Mouse (Mus musculus) megakaryocyte, embryonic 14.5 days (primary cell): ENCODE results near the gene Armc8. TPM values are rescaled to one million over a fixed set of nuclear protein-coding genes. Genes with fewer than 3 reads are reported as not detected.
A peak's percentile ranks its signal among the peaks of the same experiment; 100 is the strongest.

Source experiments
- H3K27me3 ChIP-seq: replicated peaks from 2 replicates; pipeline ENCODE3; 2012; ENCODE audit warnings: inconsistent platforms
- H3K36me3 ChIP-seq: replicated peaks from 2 replicates; pipeline ENCODE3; 2012; ENCODE audit warnings: low read length, inconsistent platforms, mixed read lengths
- H3K4me1 ChIP-seq: 2 replicates; pipeline ENCODE4 v1.6.1; 2012; ENCODE audit warnings: inconsistent platforms
- H3K4me3 ChIP-seq: replicated peaks from 2 replicates; pipeline ENCODE3; 2012; ENCODE audit warnings: moderate library complexity, mild to moderate bottlenecking, inconsistent platforms
- H3K9me3 ChIP-seq: 2 replicates; pipeline ENCODE4 v1.6.1; 2012; ENCODE audit warnings: inconsistent platforms
- FLI1 ChIP-seq: IDR thresholded peaks from 2 replicates; pipeline ENCODE4 v1.6.1; 2012; ENCODE audit warnings: low read length, inconsistent platforms, mixed read lengths
- GATA1 ChIP-seq: IDR thresholded peaks from 3 replicates; pipeline ENCODE4 v1.6.1; 2012; ENCODE audit warnings: mixed read lengths, low read length, inconsistent platforms, borderline replicate concordance
- polyA plus RNA-seq: library from polyadenylated mRNA; stranded (reverse); fragments of >175 nt; gene quantifications from 2 replicates; pipeline ENCODE4 v1.2.3, GENCODE M21; 2012; ENCODE audit warnings: low replicate concordance; ENCODE audit not compliant: insufficient read depth

Gene Armc8
- polyA plus RNA-seq, 1 experiment, result 1.1 TPM

DNA sequence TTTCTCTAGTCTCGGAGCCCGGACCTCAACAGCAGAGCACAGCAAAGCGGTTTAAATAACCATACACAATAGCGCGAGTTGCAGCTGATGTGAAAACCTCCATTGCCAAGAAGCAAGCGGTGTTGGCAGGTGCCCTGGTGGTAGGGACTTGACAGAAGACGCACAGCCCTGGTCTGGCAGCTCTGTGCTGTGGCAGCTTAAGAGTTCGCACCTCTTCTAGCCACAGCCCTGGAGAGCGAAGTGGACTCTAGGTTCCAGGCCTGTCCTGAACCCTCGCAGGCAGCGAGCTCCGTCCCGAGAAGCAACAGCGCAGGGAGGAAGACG is 714 bp downstream of the Armc8 start:
- no peaks in the 10 kb centered on the region for H3K27me3 ChIP-seq
- H3K4me3 ChIP-seq, result peak overlapping the region; percentile 92
- peaks cover 37% of the 10 kb centered on the region for H3K4me1 ChIP-seq
- H3K36me3 ChIP-seq, result no peaks in the 10 kb centered on the region
- H3K9me3 ChIP-seq, result no peaks in the 10 kb centered on the region
- TF ChIP-seq FLI1 (no peak), GATA1 (no peak)

DNA sequence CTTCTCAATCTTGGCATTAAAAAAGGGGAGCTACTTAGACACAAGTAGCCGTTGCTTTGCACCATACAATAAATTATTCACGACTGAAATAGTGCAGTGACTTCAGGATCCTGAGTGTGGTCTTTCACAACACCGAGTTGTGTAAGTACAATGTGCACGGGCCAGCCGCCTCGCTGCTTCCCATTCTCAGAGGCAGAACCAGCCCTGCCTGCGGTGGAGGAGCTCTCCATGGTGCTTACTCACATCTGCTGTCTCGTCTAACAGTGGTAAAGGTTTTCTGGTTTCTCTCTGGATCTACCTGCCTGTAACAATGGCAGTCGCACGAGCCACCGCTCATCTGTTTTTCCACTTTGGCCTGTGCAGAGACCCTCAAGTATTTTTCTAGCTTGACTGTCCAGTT is 5.0 kb downstream of the Armc8 start:
- no peaks in the 10 kb centered on the region for H3K9me3 ChIP-seq
- peaks cover 50% of the 10 kb centered on the region for H3K4me1 ChIP-seq
- no peaks in the 10 kb centered on the region for H3K27me3 ChIP-seq
- H3K36me3 ChIP-seq, result no peaks in the 10 kb centered on the region
- H3K4me3 ChIP-seq, result peak overlapping the region; percentile 57
- TF ChIP-seq FLI1 (no peak), GATA1 (no peak)

DNA sequence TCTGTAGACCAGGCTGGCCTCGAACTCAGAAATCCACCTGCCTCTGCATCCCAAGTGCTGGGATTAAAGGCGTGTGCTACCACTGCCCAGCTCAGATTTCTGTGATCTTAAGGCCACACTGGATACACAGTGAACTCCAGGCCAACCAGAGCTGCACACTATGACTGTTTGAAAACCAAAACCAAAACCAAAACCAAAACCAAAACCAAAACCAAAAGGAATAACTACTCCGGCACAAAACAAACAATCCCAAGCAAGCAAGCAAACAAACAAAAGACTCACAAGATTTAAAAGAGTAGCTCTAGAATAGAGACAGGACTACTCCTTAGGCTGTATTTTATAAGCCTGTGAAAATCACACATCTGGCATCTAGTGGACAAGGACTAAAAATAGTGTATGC is 8.3 kb downstream of the Armc8 start:
- no peaks in the 10 kb centered on the region for H3K36me3 ChIP-seq

DNA sequence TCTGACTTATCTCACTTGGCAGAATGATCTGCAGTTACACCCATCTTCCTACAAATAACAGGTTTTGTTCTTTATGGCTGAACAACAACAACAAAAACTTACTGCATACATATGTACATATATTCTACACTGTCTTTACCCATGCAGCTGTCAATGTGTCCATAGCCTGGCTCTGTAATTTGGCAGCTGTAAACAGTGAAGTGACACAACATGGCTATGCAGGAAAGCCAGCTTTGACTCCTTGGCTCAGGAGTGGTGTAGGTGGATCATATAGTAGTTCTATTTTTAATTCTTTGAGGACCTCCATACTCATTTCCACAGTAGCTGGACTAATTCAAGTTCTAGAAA is 9.2 kb downstream of the Armc8 start:
- H3K4me1 ChIP-seq, result peaks cover 74% of the 10 kb centered on the region
- TF ChIP-seq FLI1, result no peak
- no peak for TF ChIP-seq GATA1

More for the DNA sequence above, 8.3 kb downstream of the Armc8 start:
- peak overlapping the region; percentile 65 for H3K4me3 ChIP-seq
- no peaks in the 10 kb centered on the region for H3K9me3 ChIP-seq
- TF ChIP-seq FLI1, result no peak
- TF ChIP-seq GATA1, result no peak
- H3K27me3 ChIP-seq, result no peaks in the 10 kb centered on the region
- H3K4me1 ChIP-seq, result peaks cover 70% of the 10 kb centered on the region

DNA sequence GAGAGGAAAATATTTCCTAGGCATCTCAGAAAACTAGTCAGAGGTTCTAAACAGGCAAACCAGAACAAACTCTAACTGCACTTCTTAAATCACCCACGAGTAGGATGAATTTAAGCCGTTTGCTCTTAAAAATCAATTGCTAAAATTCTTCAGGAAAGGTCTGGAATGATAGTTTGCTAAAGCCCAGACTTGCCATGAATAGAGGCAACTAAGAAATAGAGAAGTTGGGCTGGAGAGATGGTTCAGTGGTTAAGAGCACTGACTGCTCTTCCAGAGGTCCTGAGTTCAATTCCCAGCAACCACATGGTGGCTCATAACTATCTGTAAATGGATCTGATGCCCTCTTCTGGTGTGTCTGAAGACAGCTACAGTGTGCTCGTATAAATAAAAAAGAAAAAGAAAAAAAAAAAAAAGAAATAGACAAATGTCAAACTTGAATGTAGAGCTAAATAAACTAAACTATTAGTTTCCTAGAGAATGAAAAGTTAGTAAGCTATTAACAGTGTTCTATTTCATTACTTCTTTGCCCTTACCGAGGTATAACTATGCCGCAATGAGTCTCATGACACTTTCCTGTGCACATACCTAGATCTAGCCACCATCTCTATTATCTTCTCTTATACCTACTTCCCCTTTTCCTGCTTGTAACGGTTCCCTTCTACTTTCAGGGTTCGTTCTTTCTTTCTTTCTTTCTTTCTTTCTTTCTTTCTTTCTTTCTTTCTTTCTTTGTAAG is 9.7 kb downstream of the Armc8 start:
- Histone ChIP-seq H3K27me3 (no peaks in the 10 kb centered on the region), H3K9me3 (no peaks in the 10 kb centered on the region), H3K4me3 (no peak overlapping the region), H3K4me1 (peaks cover 79% of the 10 kb centered on the region), H3K36me3 (no peaks in the 10 kb centered on the region)
- TF ChIP-seq FLI1 (no peak), GATA1 (no peak)

More for the DNA sequence above, 9.2 kb downstream of the Armc8 start:
- no peaks in the 10 kb centered on the region for H3K27me3 ChIP-seq
- H3K9me3 ChIP-seq, result no peaks in the 10 kb centered on the region
- H3K4me3 ChIP-seq, result peak overlapping the region; percentile 60
- no peaks in the 10 kb centered on the region for H3K36me3 ChIP-seq

DNA sequence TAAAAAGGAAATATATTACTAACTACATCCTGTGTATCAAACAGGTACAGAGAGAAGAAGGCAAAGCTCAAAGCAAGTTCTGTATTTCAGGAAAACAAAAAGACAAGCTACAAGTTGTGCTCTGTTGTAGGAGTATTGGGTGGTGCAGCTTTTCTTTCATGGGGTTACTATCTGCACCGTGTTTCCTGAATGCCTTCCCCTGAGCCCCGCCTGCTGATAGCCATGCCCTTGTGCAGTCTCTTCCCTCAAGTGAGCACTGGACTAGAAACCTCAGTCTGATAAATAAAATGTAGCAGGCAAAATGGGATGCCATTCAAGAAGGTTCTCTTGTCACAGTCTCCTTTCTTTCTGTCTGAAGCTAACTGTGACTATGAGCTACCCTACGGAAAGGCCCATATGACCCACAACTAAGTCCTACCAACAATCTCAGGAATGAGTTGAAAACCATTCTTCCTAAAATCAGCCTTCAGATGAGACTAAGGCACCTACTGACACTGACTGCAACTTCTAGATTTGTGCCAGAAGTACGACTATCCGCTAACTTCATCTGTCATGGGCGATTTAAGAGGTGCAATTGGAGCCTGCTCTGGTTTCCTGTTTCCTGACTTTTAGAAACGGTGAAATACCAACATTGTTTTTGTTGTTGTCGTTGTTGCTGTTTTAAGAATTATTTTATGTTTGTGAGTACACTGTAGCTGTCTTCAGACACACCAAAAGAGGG is 11.0 kb downstream of the Armc8 start:
- H3K36me3 ChIP-seq, result no peaks in the 10 kb centered on the region
- peak overlapping the region; percentile 73 for H3K4me3 ChIP-seq
- no peaks in the 10 kb centered on the region for H3K27me3 ChIP-seq
- H3K4me1 ChIP-seq, result peaks cover 82% of the 10 kb centered on the region
- H3K9me3 ChIP-seq, result no peaks in the 10 kb centered on the region
- TF ChIP-seq GATA1 (no peak), FLI1 (no peak)

DNA sequence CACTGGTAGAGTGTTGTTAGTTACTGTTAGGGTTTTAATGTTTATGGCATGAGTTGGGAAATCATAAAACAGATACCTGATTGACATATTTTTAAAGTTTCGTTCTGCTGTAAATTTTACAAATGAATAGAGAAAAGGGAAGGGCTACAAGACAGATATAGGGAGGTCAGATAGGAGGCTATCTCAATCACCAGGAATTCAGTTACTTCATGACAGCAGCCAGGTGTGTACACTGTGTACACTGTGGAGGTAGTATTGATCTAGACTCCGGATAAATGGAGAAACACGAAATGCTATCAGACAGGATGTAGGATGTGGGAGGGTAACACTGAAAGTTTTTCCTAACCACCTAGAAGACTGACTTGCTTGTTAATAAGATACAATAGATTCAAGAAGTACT is 13.4 kb downstream of the Armc8 start:
- no peaks in the 10 kb centered on the region for H3K27me3 ChIP-seq
- no peak overlapping the region for H3K4me3 ChIP-seq
- no peak for TF ChIP-seq FLI1
- no peak for TF ChIP-seq GATA1
- no peaks in the 10 kb centered on the region for H3K9me3 ChIP-seq
- H3K36me3 ChIP-seq, result peaks cover 7% of the 10 kb centered on the region
- peaks cover 78% of the 10 kb centered on the region for H3K4me1 ChIP-seq

DNA sequence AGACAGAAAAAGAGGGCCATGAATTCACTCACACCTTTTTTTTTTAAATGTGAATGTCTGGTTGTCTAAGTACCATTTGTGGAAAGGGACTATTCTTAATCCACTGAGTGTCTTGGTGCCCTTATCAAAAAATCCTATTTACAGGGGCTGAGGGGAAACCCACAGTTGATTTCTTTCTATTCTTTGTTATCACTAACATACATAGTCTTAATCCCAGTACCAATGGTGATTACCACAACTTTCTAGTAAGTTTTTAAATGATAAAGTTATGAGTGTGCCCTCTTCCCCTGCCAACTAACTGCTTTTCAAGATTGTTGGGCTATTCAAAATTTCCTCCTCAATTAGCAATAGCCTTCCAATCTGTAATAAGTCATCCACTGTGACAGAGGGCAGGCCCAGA is 14.6 kb downstream of the Armc8 start:
- no peak for TF ChIP-seq GATA1
- no peak for TF ChIP-seq FLI1
- Histone ChIP-seq H3K36me3 (peaks cover 16% of the 10 kb centered on the region), H3K4me1 (peaks cover 67% of the 10 kb centered on the region), H3K27me3 (no peaks in the 10 kb centered on the region), H3K4me3 (no peak overlapping the region), H3K9me3 (no peaks in the 10 kb centered on the region)

DNA sequence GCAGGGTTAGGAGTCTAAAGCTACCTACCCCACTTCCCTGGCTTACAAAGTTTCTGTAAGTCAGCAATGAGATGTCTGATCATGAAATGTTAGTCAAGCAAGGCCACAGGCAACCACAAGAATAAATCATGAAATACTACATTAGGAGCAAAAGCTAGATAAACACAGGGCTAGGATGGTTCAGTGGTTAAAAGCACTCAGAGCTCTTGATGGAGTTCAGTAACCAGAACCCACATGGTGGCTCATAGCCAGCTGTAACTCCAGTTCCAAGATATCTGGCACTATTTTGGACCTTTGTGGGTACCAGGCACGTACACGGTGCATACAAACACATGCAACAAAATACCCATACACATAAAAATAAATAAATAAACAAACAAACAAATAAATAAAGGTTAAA is 15.7 kb downstream of the Armc8 start:
- Histone ChIP-seq H3K27me3 (no peaks in the 10 kb centered on the region), H3K36me3 (peaks cover 16% of the 10 kb centered on the region), H3K9me3 (no peaks in the 10 kb centered on the region), H3K4me3 (no peak overlapping the region), H3K4me1 (peaks cover 58% of the 10 kb centered on the region)
- TF ChIP-seq GATA1 (no peak), FLI1 (no peak)

DNA sequence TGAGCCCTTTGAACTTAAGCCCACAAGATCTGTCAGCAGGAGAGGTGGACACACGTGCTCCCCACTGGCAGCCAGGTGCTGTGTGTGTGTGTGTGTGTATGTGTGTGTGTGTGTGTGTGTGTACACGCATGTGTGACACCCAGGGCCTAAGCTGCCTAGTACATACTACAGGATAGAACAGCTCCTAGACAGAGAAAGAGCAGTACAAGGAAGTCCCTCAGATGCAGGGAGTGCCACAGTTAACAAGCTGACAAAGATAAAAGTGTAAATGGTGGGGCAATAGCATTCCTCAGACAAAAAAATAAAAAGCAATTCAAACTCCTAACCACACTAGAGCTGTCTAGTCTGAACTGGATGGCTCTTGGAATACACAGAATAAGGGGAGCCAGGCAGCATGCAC is 16.6 kb downstream of the Armc8 start:
- Histone ChIP-seq H3K9me3 (no peaks in the 10 kb centered on the region), H3K4me1 (peaks cover 48% of the 10 kb centered on the region), H3K36me3 (peaks cover 16% of the 10 kb centered on the region), H3K4me3 (no peak overlapping the region), H3K27me3 (no peaks in the 10 kb centered on the region)
- TF ChIP-seq FLI1 (no peak), GATA1 (no peak)
